Mouse (Mus musculus) frontal cortex, postnatal 10 days (tissue): Measurements from ENCODE around the gene Rexo2.
A peak's percentile ranks its signal among the peaks of the same experiment; 100 is the strongest.
"Not testable (repeated sequence)": the region's sequence is repeated elsewhere in the genome, so short reads cannot be mapped to it uniquely, and the experiment has no call there.

Experiments used
- DNase-seq, 2 experiments: peaks; one replicate each; pipeline ENCODE4 v3.0.0; 2022; ENCODE audit warnings: low spot score in 2 of 2, mixed read lengths in 1 of 2

Rexo2 gene

GRCm38 (mm10) chr9:48480411-48481213 lies at the start of gene Rexo2:
Gene Rexo2 (minus strand): TSS chr9:48480623.
- DNase-seq = peak; percentile 91 to 94

- no peak for DNase-seq
Measured at GRCm38 (mm10) chr9:48526520-48526919, 46.1 kb upstream of the Rexo2 start.

- no peak for DNase-seq
Measured at GRCm38 (mm10) chr9:48525566-48525965, 45.1 kb upstream of the Rexo2 start.

GRCm38 (mm10) chr9:48520405-48520804 lies 40.0 kb upstream of the Rexo2 start:
- DNase-seq = not testable (repeated sequence)

GRCm38 (mm10) chr9:48517372-48518130 lies 37.1 kb upstream of the Rexo2 start:
- DNase-seq = no peak

- DNase-seq = no peak
Measured at GRCm38 (mm10) chr9:48516615-48517371, 36.4 kb upstream of the Rexo2 start.

- no peak for DNase-seq
Measured at GRCm38 (mm10) chr9:48515332-48515731, 34.9 kb upstream of the Rexo2 start.

GRCm38 (mm10) chr9:48510134-48510533 lies 29.7 kb upstream of the Rexo2 start:
- no peak for DNase-seq

- peak in 1 of 2 experiments; percentile 9 for DNase-seq
Measured at GRCm38 (mm10) chr9:48504741-48505365, 24.4 kb upstream of the Rexo2 start.

GRCm38 (mm10) chr9:48503001-48503400 lies 22.6 kb upstream of the Rexo2 start:
- DNase-seq = no peak

- no peak for DNase-seq
Measured at GRCm38 (mm10) chr9:48501192-48501591, 20.8 kb upstream of the Rexo2 start.

GRCm38 (mm10) chr9:48495548-48495932 lies 15.1 kb upstream of the Rexo2 start:
- no peak for DNase-seq

- peak; percentile 89 to 94 for DNase-seq
Measured at GRCm38 (mm10) chr9:48494817-48495547, 14.6 kb upstream of the Rexo2 start, which contains the start of the genes Rbm7 and Gm5617. Gene Rbm7 (minus strand): TSS chr9:48495299. Gene Gm5617 (plus strand): TSS chr9:48495442.

- no peak for DNase-seq
Measured at GRCm38 (mm10) chr9:48481214-48482134, 1.1 kb upstream of the Rexo2 start.

- no peak for DNase-seq
Measured at GRCm38 (mm10) chr9:48479838-48480410, 499 bp downstream of the Rexo2 start.

GRCm38 (mm10) chr9:48478808-48479207 lies 1.6 kb downstream of the Rexo2 start:
- DNase-seq = no peak

GRCm38 (mm10) chr9:48476236-48477165 lies 3.9 kb downstream of the Rexo2 start:
- no peak for DNase-seq

- no peak for DNase-seq
Measured at GRCm38 (mm10) chr9:48474367-48474766, 6.1 kb downstream of the Rexo2 start.
